Mouse (Mus musculus) hindbrain, embryonic 13.5 days (tissue): ENCODE measurements around the gene Foxe3. TPM values are rescaled to one million over a fixed set of nuclear protein-coding genes. Genes with fewer than 3 reads are reported as not detected.

Experiments
- ATAC-seq: fragments of 200-750 bp; cut with Nextera tagmentation; 2 replicates; pipeline ENCODE4 v1.8.0; 2017; ENCODE audit warnings: moderate TSS enrichment; ENCODE audit not compliant: low FRiP score
- H3K27ac ChIP-seq: fragments of 300-500 bp; sonication (generic); 2 replicates; pipeline ENCODE4 v1.5.1; 2015; ENCODE audit warnings: inconsistent platforms, mild to moderate bottlenecking, moderate library complexity
- H3K27me3 ChIP-seq: fragments of 300-500 bp; sonication (generic); 2 replicates; pipeline ENCODE4 v1.6.1; 2015; ENCODE audit warnings: mild to moderate bottlenecking, inconsistent platforms
- H3K36me3 ChIP-seq: fragments of 300-500 bp; sonication (generic); 2 replicates; pipeline ENCODE4 v1.6.1; 2015; ENCODE audit warnings: mild to moderate bottlenecking, inconsistent platforms
- H3K4me1 ChIP-seq: fragments of 300-500 bp; sonication (generic); replicated peaks from 2 replicates; pipeline ENCODE4 v1.6.1; 2015; ENCODE audit warnings: inconsistent platforms
- H3K4me2 ChIP-seq: fragments of 300-500 bp; sonication (generic); 2 replicates; pipeline ENCODE4 v1.6.1; 2015; ENCODE audit warnings: inconsistent platforms, mild to moderate bottlenecking, moderate library complexity
- H3K4me3 ChIP-seq: fragments of 300-500 bp; sonication (generic); 2 replicates; pipeline ENCODE4 v1.5.1; 2015; ENCODE audit warnings: mild to moderate bottlenecking, inconsistent platforms
- H3K9ac ChIP-seq: fragments of 300-500 bp; sonication (generic); 2 replicates; pipeline ENCODE4 v1.6.1; 2015; ENCODE audit warnings: mild to moderate bottlenecking, inconsistent platforms
- H3K9me3 ChIP-seq: fragments of 300-500 bp; sonication (generic); 2 replicates; pipeline ENCODE4 v1.6.1; 2016; ENCODE audit warnings: inconsistent platforms
- WGBS: fragments of 180-500 bp; shearing (Covaris S2); methylation state at CpG from one replicate; pipeline ENCODE4 v1.1.7; 2015; 5-methylcytosine and 5-hydroxymethylcytosine counted together
- polyA plus RNA-seq: library from polyadenylated mRNA; unstranded; fragments of >200 nt; fragmentation: Nextera tagmentation; extraction: Ambion mirVana; gene quantifications from 2 replicates; pipeline ENCODE4 v1.2.1, GENCODE M21; 2015

Foxe3 gene
- polyA plus RNA-seq, 1 experiment from 2014 or later, result not detected

DNA sequence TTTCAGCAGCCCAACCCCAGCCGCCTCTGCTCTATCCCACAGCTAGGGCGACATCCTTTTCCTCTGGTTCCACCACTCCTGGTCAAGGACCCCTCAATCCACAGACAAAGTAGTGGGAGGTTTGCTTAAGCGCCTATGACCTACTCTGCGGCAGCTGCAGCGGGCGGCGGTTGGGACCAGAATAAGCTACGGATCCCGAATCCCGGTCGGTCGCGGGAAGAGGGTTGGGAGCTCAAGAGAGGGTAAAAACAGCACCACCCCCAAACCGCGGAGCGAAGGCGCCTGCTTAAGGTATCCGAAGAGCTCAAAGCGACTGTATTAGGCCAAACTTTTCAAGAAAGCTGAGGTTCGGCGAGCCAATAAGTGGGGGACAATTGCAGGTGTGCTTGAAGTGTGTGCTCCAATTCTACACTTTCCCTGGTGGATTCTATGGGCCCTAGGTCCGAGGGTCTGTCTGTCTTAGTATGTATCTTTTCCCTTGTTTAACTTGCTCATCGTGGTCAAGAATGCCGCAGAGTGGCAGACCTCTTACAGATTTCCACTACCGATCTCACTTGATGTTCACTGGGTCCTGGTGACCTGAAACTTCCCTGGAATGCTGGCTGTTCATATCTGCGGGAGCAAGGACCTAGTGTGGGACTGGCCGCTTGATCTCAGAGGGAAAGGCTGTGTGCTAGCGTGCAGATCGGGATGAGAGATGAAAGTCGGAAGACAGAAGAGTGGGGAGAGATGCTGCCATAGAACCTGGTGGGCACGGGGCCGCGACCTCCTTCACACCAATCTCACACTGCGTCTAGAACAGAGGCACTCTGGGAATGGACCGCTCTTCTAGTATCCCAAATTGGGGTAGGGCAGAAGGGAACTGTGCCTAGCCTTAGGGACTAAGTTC, 12.9 kb downstream of the Foxe3 start:
- WGBS, result 3% methylated on average over 35 of the region's 35 CpGs
- H3K9ac ChIP-seq, result no peak overlapping the region
- ATAC-seq, result no peak
- H3K27ac ChIP-seq, result no peak overlapping the region
- H3K4me1 ChIP-seq, result peaks cover 18% of the 10 kb centered on the region
- H3K9me3 ChIP-seq, result no peaks in the 10 kb centered on the region
- H3K4me2 ChIP-seq, result no peak overlapping the region
- peaks cover 97% of the 10 kb centered on the region for H3K27me3 ChIP-seq
- H3K4me3 ChIP-seq, result no peak overlapping the region
- H3K36me3 ChIP-seq, result no peaks in the 10 kb centered on the region

DNA sequence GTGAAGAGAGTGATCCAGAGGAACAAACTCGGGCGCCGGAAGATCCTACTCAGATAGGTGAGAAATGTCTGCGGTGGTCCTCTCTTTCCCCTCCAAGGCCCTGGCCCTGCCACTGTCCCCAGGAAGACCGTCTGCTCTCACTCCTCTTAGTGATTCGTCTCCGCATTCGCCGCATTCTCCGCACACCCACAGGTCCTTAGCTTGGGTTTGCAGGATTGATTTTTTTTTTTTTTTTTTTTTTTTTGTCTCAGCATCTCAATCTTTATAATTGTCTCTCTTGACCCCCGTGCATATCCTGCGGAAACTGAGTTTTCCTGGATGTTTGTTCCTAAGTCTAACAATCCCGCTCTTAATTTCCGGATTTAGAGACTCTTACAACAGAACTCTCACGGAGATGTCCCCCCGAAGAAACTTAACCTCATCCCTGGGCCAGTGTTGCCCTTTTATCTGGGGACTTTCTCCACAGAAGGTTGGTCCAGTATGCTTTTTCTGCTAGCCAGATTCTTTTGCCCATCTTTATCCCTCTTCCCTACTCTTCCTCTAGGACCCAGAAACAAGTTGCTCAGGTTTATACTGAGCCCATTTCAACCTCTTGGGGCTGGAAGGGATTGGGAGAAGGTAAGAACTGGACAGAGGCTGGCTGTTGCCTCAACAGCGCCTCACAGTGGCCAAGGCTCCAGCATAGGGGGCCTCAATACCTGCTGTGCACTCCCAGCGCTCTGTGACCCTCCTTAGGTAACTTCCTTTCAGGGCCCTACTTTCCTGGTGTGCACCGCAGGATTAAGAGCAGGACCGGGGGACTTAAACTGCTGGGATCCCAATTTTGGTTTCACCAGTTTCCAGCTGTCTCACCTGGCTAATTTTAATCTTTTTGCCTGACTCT, 16.0 kb downstream of the Foxe3 start:
- Histone ChIP-seq H3K36me3 (no peaks in the 10 kb centered on the region), H3K9ac (no peak overlapping the region), H3K9me3 (no peaks in the 10 kb centered on the region), H3K4me1 (peaks cover 26% of the 10 kb centered on the region), H3K4me2 (peak overlapping the region; percentile 59), H3K27ac (no peak overlapping the region), H3K27me3 (peaks cover 99% of the 10 kb centered on the region), H3K4me3 (peak overlapping the region; percentile 41)
- WGBS, result 2% methylated on average over 20 of the region's 20 CpGs
- ATAC-seq, result no peak

DNA sequence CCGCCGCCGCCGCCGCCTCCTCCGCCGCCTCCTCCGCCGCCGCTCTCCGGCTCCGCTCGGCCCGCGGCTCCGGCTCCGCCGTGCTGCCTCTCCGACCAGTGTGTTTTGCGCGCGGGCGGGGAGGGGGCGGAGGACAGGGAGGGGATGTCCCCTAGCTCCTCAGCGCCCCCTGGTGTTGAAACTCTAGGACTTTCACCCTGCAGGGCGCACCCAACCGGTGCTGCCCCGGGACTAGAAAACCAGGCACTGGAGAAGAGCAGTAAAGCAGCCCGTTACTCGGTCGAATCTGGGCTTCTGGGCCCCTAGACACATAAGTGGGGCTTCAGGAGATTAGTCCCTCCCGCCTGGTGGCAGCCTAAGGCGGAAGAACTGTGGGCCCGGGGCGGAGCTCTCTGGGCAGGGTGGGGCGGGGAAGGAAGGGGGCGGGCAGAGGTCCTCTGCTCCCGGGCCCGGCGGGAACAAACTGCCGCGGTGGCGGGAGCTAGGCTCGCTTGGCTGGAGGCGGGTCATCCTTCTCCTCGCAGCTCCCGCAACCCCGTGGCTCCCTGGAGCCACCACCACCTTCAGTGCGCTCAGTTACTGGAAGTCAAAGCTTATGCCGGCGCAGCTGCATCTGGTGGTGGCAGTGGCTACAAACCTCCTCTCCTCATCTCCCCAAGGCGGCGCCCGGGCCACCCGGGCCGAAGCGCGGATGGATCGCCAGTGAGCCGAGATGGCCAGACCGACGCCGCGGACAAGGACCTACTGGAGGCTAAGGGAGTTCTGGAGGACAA, 16.8 kb downstream of the Foxe3 start, which contains the start of gene Foxd2:
Gene Foxd2, minus strand, starts transcription at position 45 of the 773 bp plus-strand sequence.
- H3K9ac ChIP-seq, result peak within 1 kb of the TSS; percentile 55
- ATAC-seq, result peak; percentile 76
- WGBS, result 0% methylated on average over 62 of the region's 64 CpGs

DNA sequence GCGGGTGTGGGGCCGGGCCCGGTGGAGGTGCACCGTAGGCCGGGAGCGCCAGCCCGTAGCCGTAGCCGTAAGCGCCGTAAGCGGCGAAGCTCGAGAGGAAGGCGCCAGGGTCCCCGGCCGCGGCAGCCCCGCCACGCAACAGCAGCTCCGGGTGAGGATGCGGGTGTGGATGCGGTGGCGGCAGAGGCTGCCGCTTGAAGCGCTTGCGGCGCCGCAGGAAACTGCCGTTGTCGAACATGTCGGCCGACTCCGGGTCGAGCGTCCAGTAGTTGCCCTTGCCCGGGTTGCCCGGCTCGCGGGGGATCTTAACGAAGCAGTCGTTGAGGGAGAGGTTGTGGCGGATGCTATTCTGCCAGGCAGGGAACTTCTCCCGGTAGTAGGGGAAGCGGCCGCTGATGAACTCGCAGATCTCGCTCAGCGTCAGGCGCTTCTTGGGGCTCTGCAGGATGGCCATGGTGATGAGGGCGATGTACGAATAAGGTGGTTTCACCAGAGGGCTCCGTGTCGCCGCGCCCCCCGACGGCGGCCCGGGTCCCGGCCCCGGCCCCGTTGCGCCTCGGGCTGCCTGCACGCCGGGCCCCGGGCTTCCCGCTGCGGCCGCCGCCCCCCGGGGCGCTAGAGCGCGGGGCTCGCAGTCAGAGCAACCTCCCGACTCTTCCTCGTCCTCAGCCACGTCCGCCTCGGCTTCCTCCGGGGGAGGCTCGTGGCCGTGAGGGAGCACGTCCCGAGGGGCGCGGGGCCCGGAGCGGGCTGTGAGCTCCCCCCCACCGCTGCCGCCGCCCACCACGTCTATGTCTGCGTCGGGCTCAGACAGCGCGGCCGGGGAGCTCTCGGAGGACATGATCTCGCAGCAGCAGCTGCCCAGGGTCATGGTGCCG, 17.6 kb downstream of the Foxe3 start:
- H3K9me3 ChIP-seq, result no peaks in the 10 kb centered on the region
- no peaks in the 10 kb centered on the region for H3K36me3 ChIP-seq
- peaks cover 25% of the 10 kb centered on the region for H3K4me1 ChIP-seq
- H3K27me3 ChIP-seq, result peaks cover 99% of the 10 kb centered on the region
- peak overlapping the region; percentile 41 for H3K4me3 ChIP-seq
- WGBS, result 1% methylated on average over 99 of the region's 103 CpGs
- H3K4me2 ChIP-seq, result peak overlapping the region; percentile 59
- peak overlapping the region; percentile 55 for H3K9ac ChIP-seq
- no peak overlapping the region for H3K27ac ChIP-seq
- peak; percentile 17; the same call in 1 of the 2 replicates for ATAC-seq

More for the DNA sequence above, 16.8 kb downstream of the Foxe3 start, which contains the start of gene Foxd2:
- H3K4me2 ChIP-seq, result peak within 1 kb of the TSS; percentile 59
- no peaks in the 10 kb centered on the region for H3K36me3 ChIP-seq
- peaks cover 99% of the 10 kb centered on the region for H3K27me3 ChIP-seq
- no peak within 1 kb of the TSS for H3K27ac ChIP-seq
- H3K4me1 ChIP-seq, result peaks cover 26% of the 10 kb centered on the region
- peak within 1 kb of the TSS; percentile 41 for H3K4me3 ChIP-seq
- H3K9me3 ChIP-seq, result no peaks in the 10 kb centered on the region

DNA sequence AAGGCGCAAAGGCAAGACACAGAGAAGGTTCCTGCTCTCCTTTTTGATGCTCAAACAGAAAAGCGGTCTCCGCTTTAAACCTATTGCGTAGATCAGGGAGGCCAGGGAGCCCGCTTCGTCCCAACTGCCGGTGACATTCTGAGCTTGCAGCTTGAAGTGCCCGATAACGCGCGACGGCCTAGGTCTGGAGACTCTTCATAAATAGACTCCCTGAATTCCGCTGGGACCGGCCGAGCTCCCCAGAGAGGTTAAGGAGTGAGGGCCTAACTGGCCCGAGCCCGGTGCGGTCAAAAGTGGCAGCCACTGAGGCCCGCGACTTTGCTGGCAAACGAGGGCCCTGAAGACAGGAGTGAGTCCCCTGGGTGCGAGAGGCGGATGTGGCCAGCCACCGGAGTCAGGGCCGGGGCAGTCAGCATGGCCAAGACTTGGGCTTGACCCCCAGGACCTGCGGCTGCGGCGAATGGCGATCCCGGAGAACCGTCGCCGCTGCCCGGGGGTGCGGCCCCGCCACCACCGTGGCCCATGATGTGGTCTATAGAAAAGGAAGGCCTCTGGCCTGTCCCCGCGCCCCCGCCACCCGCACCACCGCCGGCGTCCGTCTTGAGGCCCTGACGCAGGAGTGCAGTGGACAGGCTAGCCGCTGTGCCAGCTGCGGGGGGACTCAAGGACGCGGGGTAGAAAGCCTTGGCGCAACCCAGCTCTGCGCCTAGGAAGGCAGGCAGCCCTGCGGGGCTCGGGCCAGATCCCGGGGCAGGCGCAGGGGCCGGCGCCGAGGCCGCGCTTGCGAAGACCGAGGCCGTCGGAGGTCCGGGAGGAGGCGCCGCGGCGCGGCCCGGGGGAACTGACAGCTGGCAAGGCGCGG, 18.5 kb downstream of the Foxe3 start:
- Histone ChIP-seq H3K4me3 (peak overlapping the region; percentile 41), H3K27ac (no peak overlapping the region), H3K4me2 (peak overlapping the region; percentile 59), H3K9me3 (no peaks in the 10 kb centered on the region), H3K36me3 (no peaks in the 10 kb centered on the region), H3K27me3 (peaks cover 99% of the 10 kb centered on the region), H3K4me1 (peaks cover 23% of the 10 kb centered on the region), H3K9ac (peak overlapping the region; percentile 19; the same call in 1 of the 2 replicates)
- 0 out of 2 replicates have a peak, but pooled peaks have one; percentile 0 for ATAC-seq
- 2% methylated on average over 71 of the region's 74 CpGs for WGBS

DNA sequence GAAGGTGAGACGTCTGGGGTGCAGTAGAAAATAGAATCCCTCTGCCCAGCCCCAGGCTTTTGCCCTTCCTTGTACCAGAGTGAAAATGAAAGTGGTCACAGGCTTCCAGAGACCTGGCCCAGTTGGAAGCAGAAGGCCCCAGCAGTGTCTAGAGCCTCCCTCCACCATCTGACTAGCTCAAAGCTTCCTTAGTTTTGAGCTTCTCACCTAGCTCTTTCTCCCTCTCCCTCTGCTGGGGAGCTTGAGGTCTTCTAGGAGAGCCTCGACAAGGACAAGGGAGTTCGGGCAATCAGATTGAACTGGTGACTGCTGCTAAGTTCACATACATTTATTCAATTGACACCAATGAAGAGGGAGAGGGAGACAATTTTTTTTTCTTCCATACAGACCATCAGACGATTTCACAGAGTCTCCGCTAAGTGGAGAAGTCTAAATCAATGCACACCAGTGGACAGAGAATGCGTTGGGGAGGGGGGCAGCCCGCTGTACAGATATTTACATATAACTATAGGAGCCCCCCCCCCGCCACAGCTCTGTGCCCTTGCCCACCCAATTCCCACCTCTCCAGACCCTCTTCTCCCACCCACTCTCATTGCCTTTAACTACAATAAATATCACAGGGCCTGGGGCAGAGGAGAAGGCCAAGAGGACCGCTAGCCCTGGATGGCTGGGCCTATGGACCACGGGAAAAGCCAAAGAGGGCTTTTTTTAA, 19.7 kb downstream of the Foxe3 start:
- Histone ChIP-seq H3K4me3 (no peak overlapping the region), H3K9me3 (no peaks in the 10 kb centered on the region), H3K4me2 (0 out of 2 replicates have a peak overlapping the region, but pooled peaks have one; percentile 2), H3K27me3 (peaks cover 100% of the 10 kb centered on the region), H3K9ac (no peak overlapping the region), H3K27ac (no peak overlapping the region), H3K36me3 (no peaks in the 10 kb centered on the region), H3K4me1 (peaks cover 26% of the 10 kb centered on the region)
- no peak for ATAC-seq
- 8% methylated on average over 10 of the region's 10 CpGs for WGBS

DNA sequence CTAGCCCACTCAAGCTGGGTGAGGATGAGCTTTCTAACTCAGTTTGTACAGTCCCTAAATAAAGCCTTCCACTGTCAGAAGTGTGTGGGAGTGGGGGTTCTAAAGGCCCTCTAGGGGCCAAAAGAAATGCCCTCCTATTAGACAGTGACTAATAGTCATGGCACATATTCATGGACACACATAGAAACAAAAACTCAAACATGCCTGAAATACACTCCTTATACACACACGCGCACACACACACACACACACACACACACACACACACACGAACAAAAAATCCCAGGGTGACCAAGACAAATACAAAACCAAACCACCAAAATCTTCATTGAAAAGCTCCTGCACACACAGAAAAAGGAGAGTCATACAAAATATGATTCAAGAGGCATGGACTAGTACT, 20.3 kb downstream of the Foxe3 start:
- no peak overlapping the region for H3K4me3 ChIP-seq
- H3K4me2 ChIP-seq, result no peak overlapping the region
- peaks cover 100% of the 10 kb centered on the region for H3K27me3 ChIP-seq

DNA sequence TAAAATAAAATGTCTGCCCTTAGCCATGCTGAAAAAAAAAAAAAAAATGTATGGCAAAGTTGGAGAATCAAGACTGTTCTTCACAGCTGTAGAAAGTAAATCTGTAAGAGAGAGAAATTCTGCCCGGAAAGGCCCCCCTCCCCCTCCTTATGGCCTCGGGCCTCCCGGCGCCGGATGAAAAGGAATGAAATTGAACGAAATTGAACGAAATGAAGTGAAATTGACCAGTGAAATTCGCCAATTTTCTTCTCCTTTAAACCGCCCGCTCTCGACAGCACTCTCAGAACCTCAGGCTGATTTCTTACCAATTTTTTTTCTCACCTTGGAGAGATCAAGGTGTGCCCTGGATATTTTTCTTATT, 22.4 kb downstream of the Foxe3 start:
- no peak overlapping the region for H3K4me3 ChIP-seq
- no peaks in the 10 kb centered on the region for H3K9me3 ChIP-seq
- no peak overlapping the region for H3K4me2 ChIP-seq
- no peak for ATAC-seq
- H3K27ac ChIP-seq, result no peak overlapping the region
- no peaks in the 10 kb centered on the region for H3K36me3 ChIP-seq
- peaks cover 100% of the 10 kb centered on the region for H3K27me3 ChIP-seq
- no peak overlapping the region for H3K9ac ChIP-seq
- 0% methylated on average over 11 of the region's 11 CpGs for WGBS
- H3K4me1 ChIP-seq, result peaks cover 17% of the 10 kb centered on the region

More for the DNA sequence above, 20.3 kb downstream of the Foxe3 start:
- H3K36me3 ChIP-seq, result no peaks in the 10 kb centered on the region
- peaks cover 26% of the 10 kb centered on the region for H3K4me1 ChIP-seq
- H3K27ac ChIP-seq, result no peak overlapping the region
- WGBS, result 47% methylated on average over 3 of the region's 3 CpGs
- no peak for ATAC-seq
- no peak overlapping the region for H3K9ac ChIP-seq
- H3K9me3 ChIP-seq, result no peaks in the 10 kb centered on the region

DNA sequence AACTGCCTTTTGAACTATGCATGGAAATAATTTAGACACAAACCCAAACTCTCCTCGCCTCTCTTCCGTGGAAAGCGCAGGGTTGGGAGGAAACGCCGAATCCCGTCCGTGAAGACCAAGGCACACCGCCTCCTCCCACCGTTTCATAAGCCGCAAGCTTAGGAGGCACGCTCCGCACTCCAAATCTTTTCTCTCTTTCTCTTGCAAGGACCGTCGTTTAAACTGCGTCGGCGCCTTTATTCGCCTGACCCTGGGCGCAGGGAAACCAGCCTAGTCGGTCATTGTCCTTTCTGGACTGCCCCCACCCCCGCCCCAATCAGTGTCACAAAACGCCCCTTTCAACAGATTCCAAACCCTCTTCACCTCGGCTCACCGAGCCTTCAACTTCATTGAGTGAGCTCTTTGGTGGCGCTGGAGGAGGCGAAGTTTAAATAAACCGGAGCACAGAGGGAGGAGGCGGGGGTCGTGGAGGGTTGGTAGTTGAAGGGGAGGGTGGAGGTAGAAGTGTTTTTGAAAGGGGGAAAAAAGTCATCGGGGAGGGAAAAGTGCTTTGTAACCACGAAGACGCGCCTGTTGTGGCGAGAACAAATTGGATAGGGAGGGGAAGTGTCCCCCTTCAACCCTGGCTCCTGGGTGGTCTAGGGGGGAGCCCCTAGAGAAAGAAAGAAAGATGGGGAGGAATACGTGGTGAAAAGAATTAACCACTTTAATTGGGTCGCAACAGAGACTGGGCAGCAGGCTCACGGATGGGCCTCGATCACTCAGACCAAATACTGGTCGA, 23.0 kb downstream of the Foxe3 start:
- H3K27me3 ChIP-seq, result peaks cover 100% of the 10 kb centered on the region
- no peak overlapping the region for H3K27ac ChIP-seq
- H3K9me3 ChIP-seq, result no peaks in the 10 kb centered on the region
- H3K36me3 ChIP-seq, result no peaks in the 10 kb centered on the region
- no peak for ATAC-seq
- 0% methylated on average over 39 of the region's 39 CpGs for WGBS
- H3K4me2 ChIP-seq, result no peak overlapping the region
- peak overlapping the region; percentile 5; the same call in 1 of the 2 replicates for H3K4me3 ChIP-seq
- peaks cover 11% of the 10 kb centered on the region for H3K4me1 ChIP-seq
- no peak overlapping the region for H3K9ac ChIP-seq
